Mouse (Mus musculus) lung, embryonic 16.5 days (tissue): ENCODE results near the gene Pcsk1n. TPM values are rescaled to one million over a fixed set of nuclear protein-coding genes. Genes with fewer than 3 reads are reported as not detected.
"Not testable (repeated sequence)": the region's sequence is repeated elsewhere in the genome, so short reads cannot be mapped to it uniquely, and the experiment has no call there.

Source experiments
- ATAC-seq: fragments of 200-750 bp; cut with Nextera tagmentation; 2 replicates; pipeline ENCODE4 v1.8.0; 2017; ENCODE audit warnings: low read depth, mild to moderate bottlenecking, moderate library complexity
- H3K27ac ChIP-seq: fragments of 300-500 bp; sonication (generic); 2 replicates; pipeline ENCODE4 v1.5.1; 2014; ENCODE audit warnings: mild to moderate bottlenecking, control low read depth, low read length
- H3K27me3 ChIP-seq: fragments of 300-500 bp; sonication (generic); 2 replicates; pipeline ENCODE4 v1.6.1; 2014; ENCODE audit warnings: low read depth, low read length, mixed read lengths; ENCODE audit not compliant: control insufficient read depth, insufficient read depth
- H3K36me3 ChIP-seq: fragments of 300-500 bp; sonication (generic); 2 replicates; pipeline ENCODE4 v1.6.1; 2014; ENCODE audit warnings: low read length; ENCODE audit not compliant: control insufficient read depth, insufficient read depth
- H3K4me1 ChIP-seq: fragments of 300-500 bp; sonication (generic); replicated peaks from 2 replicates; pipeline ENCODE4 v1.6.1; 2014; ENCODE audit warnings: low read length, mixed read lengths; ENCODE audit not compliant: control insufficient read depth, insufficient read depth
- H3K4me2 ChIP-seq: fragments of 300-500 bp; sonication (generic); 2 replicates; pipeline ENCODE4 v1.6.1; 2014; ENCODE audit warnings: low read depth, low read length, control low read depth
- H3K4me3 ChIP-seq: fragments of 300-500 bp; sonication (generic); 2 replicates; pipeline ENCODE4 v1.5.1; 2014; ENCODE audit warnings: mild to moderate bottlenecking, low read length, control low read depth
- H3K9ac ChIP-seq: fragments of 300-500 bp; sonication (generic); 2 replicates; pipeline ENCODE4 v1.6.1; 2014; ENCODE audit warnings: low read length, control low read depth
- H3K9me3 ChIP-seq: fragments of 300-500 bp; sonication (generic); 2 replicates; pipeline ENCODE4 v1.6.1; 2016; ENCODE audit warnings: low read length; ENCODE audit not compliant: control insufficient read depth
- WGBS: fragments of 180-500 bp; shearing (Covaris S2); extraction: QIAGEN DNeasy Blood & Tissue Kit; methylation state at CpG from one replicate; pipeline ENCODE4 v1.1.7; 2014; 5-methylcytosine and 5-hydroxymethylcytosine counted together
- polyA plus RNA-seq: library from polyadenylated mRNA; unstranded; fragments of >200 nt; fragmentation: Nextera tagmentation; extraction: Ambion mirVana; gene quantifications from 2 replicates; pipeline ENCODE4 v1.2.1, GENCODE M21; 2015

Gene Pcsk1n
- polyA plus RNA-seq, 1 experiment from 2014 or later, result 0.94 TPM

GRCm38 (mm10) chrX:7904441-7904840 lies 15.2 kb upstream of the Pcsk1n start:
- Histone ChIP-seq H3K36me3 (peaks cover 6% of the 10 kb centered on the region; the same call in 1 of the 2 replicates), H3K4me2 (no peak overlapping the region), H3K27ac (no peak overlapping the region), H3K4me1 (0 out of 2 replicates have a peak, but pooled peaks cover 2% of the 10 kb centered on the region), H3K27me3 (no peaks in the 10 kb centered on the region), H3K9ac (no peak overlapping the region), H3K4me3 (no peak overlapping the region), H3K9me3 (no peaks in the 10 kb centered on the region)
- WGBS, result 96% methylated on average over 5 of the region's 5 CpGs
- no peak for ATAC-seq

- Histone ChIP-seq H3K27ac (no peak within 1 kb of the TSS), H3K4me3 (no peak within 1 kb of the TSS), H3K4me2 (no peak within 1 kb of the TSS), H3K9me3 (no peaks in the 10 kb centered on the region), H3K36me3 (peaks cover 6% of the 10 kb centered on the region; the same call in 1 of the 2 replicates), H3K9ac (no peak within 1 kb of the TSS), H3K27me3 (no peaks in the 10 kb centered on the region), H3K4me1 (no peaks in the 10 kb centered on the region)
- WGBS, result 85% methylated on average over 5 of the region's 5 CpGs
- no peak for ATAC-seq
Observed at GRCm38 (mm10) chrX:7907735-7908134, 11.9 kb upstream of the Pcsk1n start, which contains the start of gene Gm10491. TSS of gene Gm10491 (minus strand) at chrX:7907835.

- not testable (repeated sequence) for H3K9ac ChIP-seq, H3K27ac ChIP-seq, H3K9me3 ChIP-seq, H3K4me2 ChIP-seq, ATAC-seq, H3K4me1 ChIP-seq, H3K4me3 ChIP-seq, H3K36me3 ChIP-seq, H3K27me3 ChIP-seq
- 94% methylated on average over 4 of the region's 4 CpGs for WGBS
Observed at GRCm38 (mm10) chrX:7909242-7909641, 10.4 kb upstream of the Pcsk1n start, which contains the start of gene Gm10490. TSS of gene Gm10490 (plus strand) at chrX:7909542.

DNA sequence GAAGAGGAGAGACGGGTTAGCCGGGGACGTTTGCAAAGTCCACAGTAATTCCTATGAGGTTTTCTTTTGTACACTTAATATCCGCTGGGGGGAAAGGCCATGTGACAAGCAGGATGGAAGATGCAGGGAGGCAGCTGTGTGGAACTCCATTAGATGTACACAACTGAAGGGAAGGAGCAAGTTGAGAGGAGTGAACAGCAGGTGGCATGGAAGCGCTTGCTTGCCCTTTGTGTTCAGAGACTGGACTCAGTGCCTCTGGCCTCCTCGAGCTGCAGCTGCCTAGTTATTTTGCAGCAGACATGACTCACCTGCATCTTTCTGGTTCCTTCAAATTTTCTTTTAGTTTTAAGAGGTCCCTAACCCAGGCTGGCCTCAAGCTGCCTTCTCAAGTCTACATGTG lies 9.1 kb upstream of the Pcsk1n start:
- ATAC-seq, result no peak
- Histone ChIP-seq H3K4me1 (no peaks in the 10 kb centered on the region), H3K36me3 (peaks cover 6% of the 10 kb centered on the region; the same call in 1 of the 2 replicates), H3K4me3 (no peak overlapping the region), H3K9ac (no peak overlapping the region), H3K27me3 (no peaks in the 10 kb centered on the region), H3K9me3 (no peaks in the 10 kb centered on the region), H3K4me2 (no peak overlapping the region), H3K27ac (no peak overlapping the region)
- WGBS, result 55% methylated on average over 6 of the region's 6 CpGs

DNA sequence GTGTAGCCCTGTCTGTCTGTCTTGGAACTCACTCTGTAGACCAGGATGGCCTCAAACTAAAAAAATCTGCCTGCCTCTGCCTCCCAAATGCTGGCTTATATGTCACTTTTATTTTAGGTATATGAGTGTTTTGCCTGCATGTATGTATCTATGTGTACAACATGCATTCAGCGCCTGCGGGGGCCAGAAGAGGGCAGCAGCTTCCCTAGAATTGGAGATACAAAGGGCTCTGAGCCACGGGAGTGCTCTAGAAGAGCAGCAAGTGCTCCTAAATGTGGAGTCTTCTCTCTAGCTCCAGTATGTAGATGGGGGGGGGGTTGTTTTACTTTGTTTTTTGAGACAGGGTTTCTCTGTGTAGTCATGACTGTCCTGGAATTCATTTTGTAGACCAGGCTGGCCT lies 4.0 kb upstream of the Pcsk1n start:
- H3K4me1 ChIP-seq, H3K4me3 ChIP-seq, H3K9me3 ChIP-seq, ATAC-seq, H3K27ac ChIP-seq, H3K4me2 ChIP-seq, H3K36me3 ChIP-seq, H3K9ac ChIP-seq: not testable (repeated sequence)
- peaks cover 13% of the 10 kb centered on the region for H3K27me3 ChIP-seq
- 27% methylated on average over 3 of the region's 3 CpGs for WGBS

GRCm38 (mm10) chrX:7917960-7918359 lies 1.7 kb upstream of the Pcsk1n start:
- H3K27ac ChIP-seq, H3K36me3 ChIP-seq, H3K4me2 ChIP-seq, ATAC-seq, H3K4me1 ChIP-seq, H3K4me3 ChIP-seq, H3K9ac ChIP-seq, H3K9me3 ChIP-seq: not testable (repeated sequence)
- WGBS, result 54% methylated on average over 6 of the region's 6 CpGs
- peaks cover 36% of the 10 kb centered on the region for H3K27me3 ChIP-seq

DNA sequence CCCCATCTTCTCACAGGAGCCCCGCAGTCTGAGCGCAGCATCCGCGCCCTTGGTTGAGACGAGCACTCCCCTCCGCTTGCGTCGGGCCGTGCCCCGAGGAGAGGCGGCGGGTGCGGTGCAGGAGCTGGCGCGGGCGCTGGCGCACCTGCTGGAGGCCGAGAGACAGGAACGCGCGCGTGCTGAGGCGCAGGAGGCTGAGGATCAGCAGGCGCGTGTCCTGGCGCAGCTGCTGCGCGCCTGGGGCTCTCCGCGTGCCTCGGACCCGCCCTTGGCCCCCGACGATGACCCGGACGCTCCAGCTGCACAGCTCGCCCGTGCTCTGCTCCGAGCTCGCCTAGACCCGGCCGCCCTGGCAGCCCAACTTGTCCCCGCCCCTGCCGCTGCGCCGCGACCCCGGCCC lies 2.4 kb downstream of the Pcsk1n start:
- no peak overlapping the region for H3K9ac ChIP-seq
- no peaks in the 10 kb centered on the region for H3K9me3 ChIP-seq
- no peaks in the 10 kb centered on the region for H3K36me3 ChIP-seq
- peaks cover 4% of the 10 kb centered on the region; the same call in 1 of the 2 replicates for H3K4me1 ChIP-seq
- peaks cover 62% of the 10 kb centered on the region for H3K27me3 ChIP-seq
- H3K27ac ChIP-seq, result no peak overlapping the region
- ATAC-seq, result no peak
- H3K4me3 ChIP-seq, result peak overlapping the region; percentile 25
- peak overlapping the region; percentile 39 for H3K4me2 ChIP-seq
- WGBS, result 2% methylated on average over 33 of the region's 48 CpGs

DNA sequence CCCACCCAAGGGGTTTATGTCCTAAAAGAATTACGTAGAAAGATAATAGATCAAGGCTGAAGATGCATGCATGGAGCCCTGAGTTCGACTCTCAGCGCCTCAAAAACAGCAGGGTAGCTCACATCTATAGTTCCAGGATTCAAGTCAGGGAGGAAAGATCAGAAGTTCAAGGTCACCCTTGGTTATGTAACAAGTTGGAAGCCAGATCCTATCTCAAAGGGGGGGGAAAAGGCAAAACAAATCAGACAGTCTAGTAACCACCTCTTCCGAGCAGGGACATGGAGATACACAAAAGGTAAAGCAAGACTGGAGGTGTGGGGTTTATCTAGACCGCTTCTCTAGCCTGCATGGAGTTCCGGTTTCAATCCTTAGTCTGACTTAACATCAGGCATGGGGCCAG lies 6.6 kb downstream of the Pcsk1n start:
- ATAC-seq, result no peak
- H3K4me1 ChIP-seq, result peaks cover 4% of the 10 kb centered on the region; the same call in 1 of the 2 replicates
- no peaks in the 10 kb centered on the region for H3K9me3 ChIP-seq
- H3K27ac ChIP-seq, result no peak overlapping the region
- no peak overlapping the region for H3K9ac ChIP-seq
- H3K27me3 ChIP-seq, result peaks cover 52% of the 10 kb centered on the region
- H3K36me3 ChIP-seq, result no peaks in the 10 kb centered on the region
- H3K4me3 ChIP-seq, result no peak overlapping the region
- WGBS, result 67% methylated on average over 6 of the region's 6 CpGs
- H3K4me2 ChIP-seq, result no peak overlapping the region

- Histone ChIP-seq H3K4me1 (peaks cover 2% of the 10 kb centered on the region; the same call in 1 of the 2 replicates), H3K4me3 (no peak overlapping the region), H3K27me3 (peaks cover 43% of the 10 kb centered on the region), H3K36me3 (no peaks in the 10 kb centered on the region), H3K9ac (no peak overlapping the region), H3K9me3 (no peaks in the 10 kb centered on the region), H3K4me2 (no peak overlapping the region), H3K27ac (no peak overlapping the region)
- WGBS, result 16% methylated on average over 10 of the region's 10 CpGs
- no peak for ATAC-seq
Observed at GRCm38 (mm10) chrX:7927116-7927515, 7.5 kb downstream of the Pcsk1n start.
